Mouse (Mus musculus) left cerebral cortex, postnatal 36 days (tissue): ENCODE measurements around the gene Nudt21. TPM values are rescaled to one million over a fixed set of nuclear protein-coding genes. Genes with fewer than 3 reads are reported as not detected.

Experiments
- total RNA-seq, 2 experiments: library from RNA; stranded (reverse); gene quantifications; 2 replicates each; pipeline ENCODE4 v1.2.3; 2021

Gene Nudt21
- total RNA-seq, 2 experiments from 2014 or later: 41.3 to 54.3 TPM

Other genes starting within 250 kb of the Nudt21 start
- gene Gnao1, start 227.1 kb downstream of the Nudt21 start, total RNA-seq: 100 to 1,000 TPM; 735 to 741 TPM
- 100 to 1,000 TPM; 111 to 123 TPM for gene Amfr, start 24.2 kb downstream of the Nudt21 start, total RNA-seq
- gene Ogfod1, start 167 bp upstream of the Nudt21 start, total RNA-seq: 100 to 1,000 TPM; 100 to 102 TPM
- gene Bbs2, start 61.9 kb upstream of the Nudt21 start, total RNA-seq: 10 to 100 TPM; 25.4 to 35.3 TPM
- gene Mt4, start 100.2 kb upstream of the Nudt21 start, total RNA-seq: not detected
- 100 to 1,000 TPM; 854 to 931 TPM for gene Mt3, start 115.6 kb upstream of the Nudt21 start, total RNA-seq
- gene Mt2, start 135.6 kb upstream of the Nudt21 start, total RNA-seq: 100 to 1,000 TPM; 463 to 490 TPM
- 100 to 1,000 TPM; 556 to 573 TPM for gene Mt1, start 142.1 kb upstream of the Nudt21 start, total RNA-seq
- gene Nup93, start 177.5 kb upstream of the Nudt21 start, total RNA-seq: 10 to 100 TPM; 37.2 to 64.5 TPM